Mouse (Mus musculus): ENCODE measurements at regions not wholly inside any gene's neighbourhood (a gene's known extent, or its start where the extent isn't known, plus 50 kb on each side); places are given as distances from the start of the nearest gene placed in this dataset.
"Not testable (repeated sequence)": the region's sequence is repeated elsewhere in the genome, so short reads cannot be mapped to it uniquely, and the experiment has no call there.

- H3K4me3 ChIP-seq (replicated peaks in 1 of 3; ENCODE audit: low read depth in 2 of 3, low read length in 2 of 3, poor library complexity in 1 of 3); dilution Hi-C loops (cut with MboI; ENCODE audit: extremely low pct_ligation_motif_present, extremely low pct_unique_long_range_greater_than_20kb, low sequenced_read_pairs): not testable (repeated sequence)
Observed at GRCm38 (mm10) chr14:53255962-53256361, 760.4 kb upstream of the Olfr1507 start.

GRCm38 (mm10) chr14:53253470-53253869, 757.9 kb upstream of the Olfr1507 start:
- in situ Hi-C loops (cut with MboI; ENCODE audit: low pct_ligation_motif_present, low pct_unique_long_range_greater_than_20kb, low sequenced_read_pairs); H3K4me2 ChIP-seq (ENCODE audit: insufficient read depth, low read depth, poor library complexity, severe bottlenecking); H3K27ac ChIP-seq (ENCODE audit: insufficient read depth, low read depth); H3K4me3 ChIP-seq (replicated peaks in 1 of 3; ENCODE audit: low read depth in 2 of 3, low read length in 2 of 3, poor library complexity in 1 of 3); H3K9ac ChIP-seq (ENCODE audit: insufficient read depth, low read depth); DNase-seq (ENCODE audit: extremely low read depth); dilution Hi-C loops (cut with MboI; ENCODE audit: extremely low pct_ligation_motif_present, extremely low pct_unique_long_range_greater_than_20kb, low sequenced_read_pairs); H3K9me3 ChIP-seq (replicated peaks; ENCODE audit: low read length); H3K36me3 ChIP-seq (replicated peaks in 1 of 2; ENCODE audit: control insufficient read depth in 1 of 2, insufficient read depth in 1 of 2, low read length in 1 of 2); H3K79me2 ChIP-seq (replicated peaks; ENCODE audit: control insufficient read depth, extremely low read depth, insufficient read depth, poor library complexity, severe bottlenecking); H3K4me1 ChIP-seq (ENCODE audit: control insufficient read depth in 1 of 2, insufficient read depth in 2 of 2); H3K27me3 ChIP-seq (replicated peaks): not testable (repeated sequence)

More at GRCm38 (mm10) chr14:53255962-53256361, 760.4 kb upstream of the Olfr1507 start:
- H3K4me1 ChIP-seq (ENCODE audit: control insufficient read depth in 1 of 2, insufficient read depth in 2 of 2); H3K9ac ChIP-seq (ENCODE audit: insufficient read depth, low read depth); H3K36me3 ChIP-seq (replicated peaks in 1 of 2; ENCODE audit: control insufficient read depth in 1 of 2, insufficient read depth in 1 of 2, low read length in 1 of 2); H3K4me2 ChIP-seq (ENCODE audit: insufficient read depth, low read depth, poor library complexity, severe bottlenecking); DNase-seq (ENCODE audit: extremely low read depth); H3K27me3 ChIP-seq (replicated peaks); H3K79me2 ChIP-seq (replicated peaks; ENCODE audit: control insufficient read depth, extremely low read depth, insufficient read depth, poor library complexity, severe bottlenecking); in situ Hi-C loops (cut with MboI; ENCODE audit: low pct_ligation_motif_present, low pct_unique_long_range_greater_than_20kb, low sequenced_read_pairs); H3K27ac ChIP-seq (ENCODE audit: insufficient read depth, low read depth); H3K9me3 ChIP-seq (replicated peaks; ENCODE audit: low read length): not testable (repeated sequence)

GRCm38 (mm10) chr14:53231142-53231541, 735.6 kb upstream of the Olfr1507 start:
- H3K9me3 ChIP-seq (replicated peaks; ENCODE audit: low read length); H3K27ac ChIP-seq (ENCODE audit: insufficient read depth, low read depth); H3K4me1 ChIP-seq (ENCODE audit: control insufficient read depth in 1 of 2, insufficient read depth in 2 of 2); H3K4me3 ChIP-seq (replicated peaks in 1 of 3; ENCODE audit: low read depth in 2 of 3, low read length in 2 of 3, poor library complexity in 1 of 3); H3K27me3 ChIP-seq (replicated peaks); H3K9ac ChIP-seq (ENCODE audit: insufficient read depth, low read depth); dilution Hi-C loops (cut with MboI; ENCODE audit: extremely low pct_ligation_motif_present, extremely low pct_unique_long_range_greater_than_20kb, low sequenced_read_pairs); H3K4me2 ChIP-seq (ENCODE audit: insufficient read depth, low read depth, poor library complexity, severe bottlenecking); in situ Hi-C loops (cut with MboI; ENCODE audit: low pct_ligation_motif_present, low pct_unique_long_range_greater_than_20kb, low sequenced_read_pairs); H3K79me2 ChIP-seq (replicated peaks; ENCODE audit: control insufficient read depth, extremely low read depth, insufficient read depth, poor library complexity, severe bottlenecking); DNase-seq (ENCODE audit: extremely low read depth); H3K36me3 ChIP-seq (replicated peaks in 1 of 2; ENCODE audit: control insufficient read depth in 1 of 2, insufficient read depth in 1 of 2, low read length in 1 of 2): not testable (repeated sequence)

GRCm38 (mm10) chr14:53224789-53225188, 729.2 kb upstream of the Olfr1507 start:
- dilution Hi-C loops (cut with MboI; ENCODE audit: extremely low pct_ligation_motif_present, extremely low pct_unique_long_range_greater_than_20kb, low sequenced_read_pairs); H3K4me2 ChIP-seq (ENCODE audit: insufficient read depth, low read depth, poor library complexity, severe bottlenecking); H3K4me1 ChIP-seq (ENCODE audit: control insufficient read depth in 1 of 2, insufficient read depth in 2 of 2); H3K4me3 ChIP-seq (replicated peaks in 1 of 3; ENCODE audit: low read depth in 2 of 3, low read length in 2 of 3, poor library complexity in 1 of 3); H3K27ac ChIP-seq (ENCODE audit: insufficient read depth, low read depth); H3K27me3 ChIP-seq (replicated peaks); H3K9me3 ChIP-seq (replicated peaks; ENCODE audit: low read length); H3K79me2 ChIP-seq (replicated peaks; ENCODE audit: control insufficient read depth, extremely low read depth, insufficient read depth, poor library complexity, severe bottlenecking); H3K36me3 ChIP-seq (replicated peaks in 1 of 2; ENCODE audit: control insufficient read depth in 1 of 2, insufficient read depth in 1 of 2, low read length in 1 of 2); DNase-seq (ENCODE audit: extremely low read depth); in situ Hi-C loops (cut with MboI; ENCODE audit: low pct_ligation_motif_present, low pct_unique_long_range_greater_than_20kb, low sequenced_read_pairs); H3K9ac ChIP-seq (ENCODE audit: insufficient read depth, low read depth): not testable (repeated sequence)

GRCm38 (mm10) chr14:53210554-53210953, 715.0 kb upstream of the Olfr1507 start:
- in situ Hi-C loops (cut with MboI; ENCODE audit: low pct_ligation_motif_present, low pct_unique_long_range_greater_than_20kb, low sequenced_read_pairs); H3K9me3 ChIP-seq (replicated peaks; ENCODE audit: low read length); H3K36me3 ChIP-seq (replicated peaks in 1 of 2; ENCODE audit: control insufficient read depth in 1 of 2, insufficient read depth in 1 of 2, low read length in 1 of 2); H3K4me2 ChIP-seq (ENCODE audit: insufficient read depth, low read depth, poor library complexity, severe bottlenecking); H3K27me3 ChIP-seq (replicated peaks); H3K27ac ChIP-seq (ENCODE audit: insufficient read depth, low read depth); H3K9ac ChIP-seq (ENCODE audit: insufficient read depth, low read depth); H3K4me3 ChIP-seq (replicated peaks in 1 of 3; ENCODE audit: low read depth in 2 of 3, low read length in 2 of 3, poor library complexity in 1 of 3); H3K4me1 ChIP-seq (ENCODE audit: control insufficient read depth in 1 of 2, insufficient read depth in 2 of 2); DNase-seq (ENCODE audit: extremely low read depth); dilution Hi-C loops (cut with MboI; ENCODE audit: extremely low pct_ligation_motif_present, extremely low pct_unique_long_range_greater_than_20kb, low sequenced_read_pairs); H3K79me2 ChIP-seq (replicated peaks; ENCODE audit: control insufficient read depth, extremely low read depth, insufficient read depth, poor library complexity, severe bottlenecking): not testable (repeated sequence)

- H3K27ac ChIP-seq (ENCODE audit: insufficient read depth, low read depth); H3K9me3 ChIP-seq (replicated peaks; ENCODE audit: low read length); H3K4me3 ChIP-seq (replicated peaks in 1 of 3; ENCODE audit: low read depth in 2 of 3, low read length in 2 of 3, poor library complexity in 1 of 3); in situ Hi-C loops (cut with MboI; ENCODE audit: low pct_ligation_motif_present, low pct_unique_long_range_greater_than_20kb, low sequenced_read_pairs); H3K9ac ChIP-seq (ENCODE audit: insufficient read depth, low read depth); DNase-seq (ENCODE audit: extremely low read depth); dilution Hi-C loops (cut with MboI; ENCODE audit: extremely low pct_ligation_motif_present, extremely low pct_unique_long_range_greater_than_20kb, low sequenced_read_pairs); H3K36me3 ChIP-seq (replicated peaks in 1 of 2; ENCODE audit: control insufficient read depth in 1 of 2, insufficient read depth in 1 of 2, low read length in 1 of 2); H3K4me2 ChIP-seq (ENCODE audit: insufficient read depth, low read depth, poor library complexity, severe bottlenecking); H3K4me1 ChIP-seq (ENCODE audit: control insufficient read depth in 1 of 2, insufficient read depth in 2 of 2); H3K27me3 ChIP-seq (replicated peaks); H3K79me2 ChIP-seq (replicated peaks; ENCODE audit: control insufficient read depth, extremely low read depth, insufficient read depth, poor library complexity, severe bottlenecking): not testable (repeated sequence)
Observed at GRCm38 (mm10) chr14:53209258-53209657, 713.7 kb upstream of the Olfr1507 start.
